Mouse (Mus musculus) spleen, postnatal 14 days (tissue): ENCODE measurements at regions not wholly inside any gene's neighbourhood (a gene's known extent, or its start where the extent isn't known, plus 50 kb on each side); places are given as distances from the start of the nearest gene placed in this dataset.

Experiments used
- DNase-seq, 2 experiments: peaks; one replicate each; pipeline ENCODE4 v3.0.0; 2021 to 2022; ENCODE audit warnings: low spot score in 2 of 2

GRCm38 (mm10) chr2:34111286-34111685 lies 223.5 kb upstream of the Mvb12b start:
- no peak for DNase-seq

DNA sequence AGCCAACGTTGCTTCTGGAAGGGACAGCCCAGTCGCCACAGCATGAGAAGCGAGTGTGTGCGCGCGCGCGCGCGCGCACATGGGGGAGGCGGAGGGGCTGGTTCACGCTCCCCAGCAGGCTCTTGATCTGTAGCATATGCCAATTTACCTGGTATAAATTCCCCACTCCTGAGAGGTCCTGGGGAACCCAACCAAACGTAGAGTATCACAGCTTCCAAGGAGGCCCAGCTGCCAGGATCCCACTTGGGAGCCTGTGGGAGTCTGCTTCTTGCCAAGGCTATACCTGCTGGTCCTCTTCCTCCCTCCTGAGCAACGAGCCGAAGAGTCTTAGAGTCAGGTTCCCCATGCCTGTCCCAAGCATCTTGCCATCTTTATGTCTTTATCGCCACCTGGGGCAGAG lies 222.8 kb upstream of the Mvb12b start:
- no peak for DNase-seq

DNA sequence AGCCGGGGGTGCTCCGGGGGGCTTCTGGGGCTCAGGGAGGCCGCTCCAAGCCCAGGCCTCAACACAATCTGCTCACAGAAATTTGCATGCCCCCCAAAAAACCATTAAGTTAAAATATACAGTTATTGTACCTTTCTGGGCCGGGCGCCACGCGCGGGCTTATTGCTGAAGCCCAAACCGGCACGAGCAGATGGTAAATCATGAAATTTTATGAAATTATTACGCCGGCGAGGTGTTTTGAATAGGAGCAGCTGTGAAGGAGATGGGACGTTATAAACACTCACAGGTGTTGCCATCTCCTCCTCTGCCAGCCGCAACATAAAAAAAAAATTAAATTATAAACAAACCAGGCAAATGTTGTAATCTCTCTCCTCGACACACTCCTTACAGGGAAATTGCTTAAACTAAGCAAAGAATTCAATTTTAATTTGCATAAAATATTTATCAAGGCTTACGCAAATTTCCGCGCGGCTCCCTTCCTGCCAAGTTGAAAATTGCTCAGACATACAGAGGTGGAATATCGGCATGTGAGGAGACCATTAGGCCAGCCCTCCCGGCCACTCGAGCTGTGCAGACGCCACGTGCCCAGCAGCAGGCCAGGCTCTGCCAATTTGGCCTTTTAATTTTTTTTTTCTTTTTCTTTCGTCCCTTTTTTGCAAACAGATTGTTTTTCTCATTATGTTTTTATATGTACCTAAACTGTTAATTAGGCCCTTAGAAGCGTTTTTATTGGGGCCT lies 220.0 kb upstream of the Mvb12b start:
- no peak for DNase-seq

DNA sequence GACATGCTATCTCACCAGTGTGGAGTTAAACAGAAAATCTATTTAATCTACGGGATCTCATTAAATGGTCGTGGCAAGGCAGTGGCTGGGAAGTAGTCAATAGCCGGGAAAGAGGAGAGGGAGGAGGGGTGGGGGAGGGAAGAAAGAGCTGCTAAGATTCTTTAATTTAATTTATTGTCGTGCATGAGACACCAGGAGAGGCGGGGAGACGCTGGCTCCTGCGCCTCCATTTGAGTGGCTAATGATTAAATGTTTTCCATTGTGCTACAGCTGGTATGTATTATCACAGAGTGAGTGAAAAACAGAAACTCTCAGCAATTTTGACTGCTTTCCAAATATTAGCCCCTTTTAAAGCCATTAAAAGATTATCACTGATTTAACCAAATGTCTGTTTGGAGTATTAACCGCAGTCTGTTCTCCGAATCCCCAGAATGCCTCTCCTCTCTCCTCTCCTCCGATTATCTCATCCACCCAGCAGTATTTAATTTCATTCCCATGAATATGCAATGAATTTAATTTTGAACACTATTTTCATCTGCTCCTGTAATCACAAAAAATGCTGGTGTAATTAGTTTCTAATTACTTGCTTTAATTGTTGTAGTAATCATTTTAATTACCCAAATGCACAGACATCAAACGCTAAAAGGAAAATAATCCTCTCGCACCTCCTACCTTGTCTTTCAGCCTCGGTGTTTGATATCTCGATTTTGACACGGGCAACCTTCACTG lies 219.3 kb upstream of the Mvb12b start:
- no peak for DNase-seq

DNA sequence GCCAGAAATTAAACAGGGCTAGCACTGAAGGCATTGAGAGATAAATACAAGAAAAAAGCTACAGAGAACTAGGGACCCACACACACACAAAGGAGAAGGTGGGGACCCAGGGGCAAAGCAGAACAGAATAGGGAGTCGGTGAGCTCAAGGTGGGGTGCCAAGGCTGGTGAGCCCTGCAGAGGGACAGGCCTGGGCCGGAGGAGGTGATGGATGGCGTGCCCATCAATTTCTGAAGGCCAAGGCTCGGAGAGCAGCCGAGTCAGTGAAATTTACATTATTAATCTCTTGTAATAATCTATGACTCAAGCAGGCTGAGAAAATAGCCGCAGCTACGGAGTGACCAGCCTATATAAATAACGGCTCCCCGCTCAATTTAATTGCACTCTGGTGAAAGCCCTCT lies 218.5 kb upstream of the Mvb12b start:
- no peak for DNase-seq

DNA sequence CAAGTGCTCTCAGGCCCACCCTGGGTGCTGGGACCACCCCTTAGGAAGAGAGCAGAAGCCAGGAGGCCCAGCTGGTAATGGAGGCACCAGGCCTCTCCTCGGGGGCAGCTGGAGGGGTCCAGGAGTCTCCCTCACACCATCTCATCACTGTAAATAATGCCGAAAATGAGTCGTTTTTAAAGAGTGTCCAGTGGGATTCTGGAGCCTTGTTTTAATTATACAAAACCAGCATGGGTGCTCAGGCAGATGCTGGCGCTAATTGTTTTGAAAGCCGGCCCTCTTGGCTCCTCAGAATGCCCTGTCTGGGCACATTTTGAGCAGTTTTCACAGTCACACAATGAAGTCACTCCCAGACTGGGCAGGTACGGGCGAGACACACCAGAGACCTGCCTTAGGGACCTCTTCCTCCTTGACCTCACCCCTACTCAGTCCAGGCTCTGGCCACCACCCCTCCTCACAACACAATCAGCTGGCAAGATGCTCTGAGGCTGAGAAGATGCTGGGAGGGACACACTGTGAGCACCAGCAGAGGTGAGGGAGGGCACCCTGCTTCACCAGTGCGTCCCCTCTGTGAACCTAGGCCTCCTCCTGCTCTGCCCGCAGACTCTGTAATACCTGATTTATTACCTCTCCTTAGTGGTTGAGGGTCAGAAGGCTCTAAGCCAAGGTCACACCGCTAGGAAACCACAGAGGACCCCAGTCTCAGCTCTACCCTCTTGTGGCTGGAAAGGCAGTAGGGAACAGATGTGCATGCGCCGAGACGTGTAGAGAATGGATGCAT lies 217.7 kb upstream of the Mvb12b start:
- no peak for DNase-seq

GRCm38 (mm10) chr2:34098004-34098547 lies 210.3 kb upstream of the Mvb12b start:
- no peak for DNase-seq

DNA sequence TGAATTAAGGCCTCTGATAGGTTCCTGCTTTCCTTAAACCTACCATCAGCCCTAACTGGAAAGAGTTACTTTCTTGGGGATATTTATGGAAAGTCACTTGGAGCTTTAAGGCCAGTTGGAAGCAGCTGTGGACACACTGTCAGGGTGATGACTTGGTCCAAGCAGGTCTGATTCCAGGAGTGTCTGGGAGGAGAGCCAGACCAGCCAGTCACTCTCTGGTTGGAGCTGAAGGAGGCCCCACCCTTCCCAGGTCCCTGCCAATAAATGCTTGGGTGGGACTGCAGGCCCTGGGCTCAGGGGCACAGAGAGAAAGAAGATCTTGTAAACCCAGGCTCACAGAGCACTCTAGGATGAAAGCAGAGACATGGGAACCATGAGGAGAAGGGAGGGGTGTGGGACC lies 208.8 kb upstream of the Mvb12b start:
- no peak for DNase-seq

GRCm38 (mm10) chr2:34088832-34089231 lies 201.1 kb upstream of the Mvb12b start:
- DNase-seq = no peak

DNA sequence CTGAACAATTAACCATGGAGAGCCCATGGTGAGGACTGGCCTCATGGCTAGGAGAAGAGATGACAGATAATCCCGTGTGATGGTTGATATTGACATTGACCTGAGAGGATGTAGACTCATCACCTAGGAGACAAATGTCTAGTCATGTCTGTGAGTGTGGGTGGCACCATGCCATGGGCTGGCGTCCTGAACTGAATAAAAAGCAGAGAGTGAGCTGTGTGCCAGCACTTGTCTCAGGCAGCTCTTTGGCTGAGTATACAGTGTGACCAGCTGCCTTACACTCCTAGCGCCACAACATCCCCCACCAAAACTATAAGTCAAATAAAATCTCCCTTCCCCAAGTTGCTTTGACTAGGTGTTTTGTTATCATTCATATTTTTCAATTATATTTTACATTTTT lies 198.4 kb upstream of the Mvb12b start:
- no peak for DNase-seq

DNA sequence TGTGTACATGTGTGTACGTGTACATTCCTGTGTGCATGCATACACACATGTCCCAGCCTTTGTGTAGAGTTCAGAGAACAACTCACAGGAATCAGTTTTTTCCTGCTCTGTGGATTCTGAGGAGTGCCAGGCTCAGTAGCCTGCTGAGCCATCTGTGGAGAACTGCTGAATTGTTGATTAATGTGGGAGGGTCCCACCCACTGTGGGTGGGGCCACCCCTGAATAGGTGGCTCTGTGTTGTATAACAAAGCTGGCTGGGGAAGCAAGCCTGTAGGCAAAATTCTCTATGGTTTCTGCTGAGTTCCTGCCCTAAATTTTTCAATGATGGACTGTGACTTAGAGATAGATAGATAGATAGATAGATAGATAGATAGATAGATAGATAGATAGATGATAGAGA lies 196.8 kb upstream of the Mvb12b start:
- no peak for DNase-seq

DNA sequence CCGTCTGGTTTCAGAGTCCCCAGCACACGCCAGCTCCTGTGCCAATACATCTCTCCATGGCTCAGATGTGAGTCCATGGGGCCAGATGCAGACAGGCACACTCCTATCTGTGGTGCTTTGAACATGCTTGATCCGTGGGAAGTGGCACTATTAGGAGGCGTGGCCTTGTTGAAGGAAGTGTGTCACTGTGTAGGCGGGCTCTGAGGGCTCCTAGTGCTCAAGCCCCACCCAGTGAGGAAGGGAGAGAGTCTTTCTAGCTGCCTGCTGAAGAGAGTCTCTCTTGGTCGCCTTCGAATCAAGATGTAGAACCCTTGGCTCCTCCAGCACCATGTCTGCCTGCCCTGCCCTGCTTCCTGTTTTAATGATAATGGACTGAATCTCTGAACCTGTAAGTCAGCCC lies 194.7 kb upstream of the Mvb12b start:
- no peak for DNase-seq

DNA sequence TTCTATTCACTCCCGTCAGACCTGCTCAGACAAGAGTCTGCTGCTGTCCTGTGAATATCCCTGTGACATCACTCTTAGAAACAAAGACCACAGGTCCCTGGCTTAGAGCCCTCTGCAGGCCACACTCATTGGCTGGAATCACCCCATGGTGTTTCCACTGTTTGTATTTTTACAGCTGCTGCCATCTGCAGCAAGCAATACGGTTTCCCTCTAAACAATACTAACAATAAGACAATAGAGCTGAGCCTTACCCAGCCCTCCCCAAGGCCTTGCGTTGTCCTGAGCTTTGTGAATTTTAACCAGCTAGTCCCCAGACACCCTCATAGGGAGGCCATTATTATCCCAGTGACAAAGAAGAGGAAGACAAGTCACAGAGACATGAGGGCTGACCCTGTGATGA lies 192.4 kb upstream of the Mvb12b start:
- no peak for DNase-seq

DNA sequence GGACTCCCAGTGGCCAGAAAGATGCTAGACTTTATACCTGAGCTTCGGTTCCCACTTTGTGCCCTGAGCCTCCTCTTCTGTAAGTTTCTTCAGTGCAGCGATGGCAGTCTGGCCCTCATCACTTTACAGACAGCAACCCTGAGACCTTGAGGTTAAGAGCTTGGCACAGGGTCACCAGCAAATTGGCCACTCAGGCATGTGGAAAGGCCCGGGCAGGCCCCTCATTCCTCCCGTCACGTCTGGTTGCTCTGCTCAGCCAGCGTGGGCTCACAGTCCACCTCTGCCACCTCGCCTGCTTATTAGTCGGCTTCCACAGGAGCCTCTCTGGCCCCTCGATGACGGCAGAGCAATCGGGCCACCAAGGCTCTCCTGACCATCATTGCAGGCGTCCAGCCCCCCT lies 191.5 kb upstream of the Mvb12b start:
- DNase-seq = no peak

DNA sequence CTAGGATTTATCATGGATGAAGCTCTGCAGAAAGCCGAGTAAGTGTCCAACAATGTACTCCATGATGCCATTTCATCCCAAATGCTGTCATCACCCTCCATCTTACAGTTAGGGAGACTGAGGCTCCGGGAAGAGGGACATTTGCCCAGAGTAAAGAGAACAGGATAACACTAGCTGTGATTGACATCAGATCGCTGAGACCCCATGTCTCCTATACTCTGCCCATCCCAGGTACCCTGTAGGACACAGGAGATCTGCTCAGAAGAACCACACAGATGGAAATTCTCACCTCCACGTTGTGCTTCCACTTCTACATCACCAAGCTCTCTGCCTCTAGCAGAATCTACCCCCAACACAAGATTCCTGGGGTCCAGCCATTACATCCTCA lies 191.1 kb upstream of the Mvb12b start:
- DNase-seq = no peak

- no peak for DNase-seq
Measured at GRCm38 (mm10) chr2:34078248-34078874, 190.6 kb upstream of the Mvb12b start.

DNA sequence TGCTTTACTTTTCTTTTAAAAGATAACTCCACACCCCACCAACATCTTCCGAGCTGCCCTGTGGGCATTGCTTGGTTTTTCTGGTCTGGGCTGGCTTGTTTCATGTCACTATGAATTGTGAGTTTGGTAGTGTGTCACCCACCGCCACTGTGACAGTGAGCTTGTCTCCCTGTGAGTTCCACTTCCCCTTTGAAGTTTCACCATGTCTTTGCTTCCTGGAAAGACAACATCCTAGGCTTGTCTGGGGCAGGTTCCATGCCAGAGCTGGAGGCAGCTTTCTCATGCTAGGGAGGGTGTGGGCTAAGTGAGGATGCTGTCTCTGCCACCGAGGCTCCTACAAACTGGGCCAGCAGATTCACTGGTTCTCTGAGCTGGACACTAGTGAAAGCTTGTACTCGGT lies 188.6 kb upstream of the Mvb12b start:
- no peak for DNase-seq

DNA sequence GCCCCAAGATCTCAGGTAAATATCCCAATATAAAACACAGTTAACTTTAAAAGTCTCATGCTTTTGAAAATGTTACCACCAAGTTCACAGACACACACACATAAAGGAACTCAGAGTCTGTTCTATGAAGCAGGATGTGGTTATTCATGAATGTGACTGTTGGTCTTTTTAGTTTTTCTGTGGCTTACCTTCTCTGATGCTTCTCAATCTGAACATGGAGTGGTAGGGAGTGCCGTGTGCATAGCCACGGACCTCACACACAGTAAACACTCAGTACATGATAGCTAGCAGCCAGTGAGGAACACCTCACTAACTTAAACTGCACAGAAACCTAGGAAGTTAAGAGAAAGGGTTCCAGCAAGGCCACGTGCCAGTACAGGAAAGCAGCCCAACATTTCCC lies 186.3 kb upstream of the Mvb12b start:
- DNase-seq = no peak

GRCm38 (mm10) chr2:34065592-34065991 lies 177.8 kb upstream of the Mvb12b start:
- DNase-seq = no peak

- no peak for DNase-seq
Measured at GRCm38 (mm10) chr2:34065090-34065489, 177.3 kb upstream of the Mvb12b start.

DNA sequence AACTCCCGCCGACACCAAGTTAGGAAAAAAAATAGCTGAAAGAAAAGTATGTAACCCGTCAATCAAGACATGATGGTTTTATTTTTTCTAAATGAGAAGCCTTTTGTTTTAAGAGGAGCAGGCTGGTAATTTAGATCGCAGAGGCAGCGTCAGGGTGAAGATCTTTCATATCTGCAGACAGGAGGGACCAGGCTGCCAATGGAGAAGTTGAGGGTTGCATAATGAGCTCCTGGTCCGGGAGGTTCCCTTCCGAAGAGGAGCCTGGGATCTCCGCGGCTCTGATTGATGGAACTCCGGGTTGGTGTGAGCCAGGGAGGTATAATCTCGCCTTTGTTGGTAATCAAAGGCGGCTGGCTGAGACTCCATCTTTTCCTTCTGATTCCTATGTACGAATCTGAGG lies 168.8 kb upstream of the Mvb12b start:
- DNase-seq = no peak

DNA sequence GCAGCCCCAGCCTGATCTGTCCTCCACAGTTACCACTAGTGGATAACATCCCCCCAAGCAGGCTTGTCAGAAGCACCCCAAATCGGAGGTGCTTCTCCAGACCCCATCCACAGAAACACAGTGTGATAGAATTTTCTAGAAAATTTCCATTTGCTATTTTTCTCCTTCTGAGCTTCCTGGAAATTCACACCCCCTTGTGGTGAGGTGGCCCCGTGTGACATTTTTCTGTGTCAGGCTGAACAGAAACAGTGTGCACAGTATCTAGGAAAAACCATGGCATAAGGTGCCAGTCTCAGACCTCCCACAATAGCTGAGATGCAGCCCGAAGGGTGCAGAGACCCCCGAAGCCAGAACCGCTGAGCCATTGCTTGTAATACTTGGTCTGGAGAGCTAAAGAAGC lies 155.3 kb upstream of the Mvb12b start:
- DNase-seq = no peak
